Mouse (Mus musculus) brain, embryonic 14.5 days (tissue): Measurements from ENCODE around the gene Mfsd13b. TPM values are rescaled to one million over a fixed set of nuclear protein-coding genes. Genes with fewer than 3 reads are reported as not detected.

Experiments used
- DNase-seq: peaks from one replicate; pipeline ENCODE4 v3.0.0-alpha.2; 2011; ENCODE audit warnings: low read depth
- CTCF ChIP-seq: fragments of 200-500 bp; IDR thresholded peaks from 2 replicates; pipeline ENCODE4 v1.5.1; 2012; ENCODE audit warnings: inconsistent platforms, mild to moderate bottlenecking, moderate library complexity, borderline replicate concordance; ENCODE audit not compliant: insufficient read depth, insufficient read length; ENCODE audit errors: extremely low read depth
- POLR2A ChIP-seq: fragments of 200-500 bp; IDR thresholded peaks from 2 replicates; pipeline ENCODE4 v1.6.1; 2012; ENCODE audit warnings: mild to moderate bottlenecking, inconsistent platforms, borderline replicate concordance; ENCODE audit not compliant: poor library complexity, insufficient read depth, insufficient read length, severe bottlenecking; ENCODE audit errors: extremely low read depth
- polyA plus RNA-seq: library from polyadenylated mRNA; depleted of rRNA; stranded (reverse); fragments of >200 nt; gene quantifications from 2 replicates; pipeline ENCODE4 v1.2.3, GENCODE M21; 2012

Gene Mfsd13b
- polyA plus RNA-seq, 1 experiment, result 0.22 TPM

DNA sequence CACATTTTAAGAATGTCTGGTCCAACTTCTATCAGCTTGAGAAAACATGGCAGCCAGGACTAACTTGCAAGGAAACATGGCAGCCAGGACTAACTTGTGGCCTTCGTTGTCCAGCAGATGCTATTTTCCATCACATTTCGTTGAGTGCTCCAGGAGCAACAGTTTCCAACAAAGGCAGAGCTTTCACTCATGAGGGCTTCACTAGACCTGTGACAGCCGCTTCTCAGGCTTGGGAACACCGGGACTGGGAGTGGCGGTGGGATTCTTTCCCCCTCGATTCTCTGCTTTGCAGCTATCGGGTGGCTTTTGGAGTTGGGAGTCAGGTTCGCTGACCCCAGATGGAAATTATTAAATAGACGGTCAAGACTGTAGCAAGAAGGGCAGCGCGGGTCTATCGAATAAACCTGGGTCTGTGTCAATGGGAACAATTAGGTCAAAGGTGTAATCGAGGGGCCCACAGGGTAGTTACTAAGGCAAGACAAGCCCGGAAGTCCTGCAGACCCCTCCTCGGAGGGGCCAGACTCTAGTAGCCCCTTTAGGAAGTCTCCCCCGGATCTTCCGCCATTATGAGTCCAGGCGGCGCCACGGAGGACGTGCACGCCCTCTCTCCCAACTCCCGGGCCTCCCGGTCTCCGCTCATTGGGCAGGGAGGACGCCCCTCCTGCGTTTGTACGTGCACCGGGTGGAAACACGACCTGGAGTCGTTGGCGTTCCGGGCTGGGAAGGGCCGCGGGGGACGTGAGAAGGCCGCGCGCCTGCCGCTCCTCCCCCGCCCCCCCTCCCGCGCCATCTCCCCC lies 51.7 kb downstream of the Mfsd13b start, which contains the start of gene Mettl9:
TSS of gene Mettl9 (plus strand) at position 590 of the 797 bp plus-strand sequence.
- DNase-seq, result peak; percentile 99
- peak; percentile 73; the same call in 1 of the 2 replicates for TF ChIP-seq POLR2A
- TF ChIP-seq CTCF, result no peak

DNA sequence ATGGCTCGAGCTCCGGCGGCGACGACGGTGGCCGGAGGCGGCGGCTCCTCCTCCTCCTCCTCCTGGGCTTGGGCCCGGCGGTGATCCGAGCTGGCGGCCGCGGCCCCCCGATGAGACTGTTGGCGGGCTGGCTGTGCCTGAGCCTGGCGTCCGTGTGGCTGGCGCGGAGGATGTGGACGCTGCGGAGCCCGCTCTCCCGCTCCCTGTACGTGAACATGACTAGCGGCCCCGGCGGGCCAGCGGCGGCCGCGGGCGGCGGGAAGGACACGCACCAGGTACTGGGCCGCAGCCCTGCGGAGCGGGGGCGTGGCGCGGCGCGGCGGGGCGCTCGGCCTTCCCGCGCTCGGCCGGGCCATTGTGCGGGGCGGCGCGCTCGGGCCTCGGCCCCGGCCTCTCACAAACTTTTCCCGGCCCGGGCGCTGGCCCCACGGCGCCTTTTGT lies 52.4 kb downstream of the Mfsd13b start:
- no peak for DNase-seq
- TF ChIP-seq CTCF (no peak), POLR2A (peak; percentile 35)

GRCm38 (mm10) chr7:121035161-121035721 lies 52.9 kb downstream of the Mfsd13b start:
- peak; percentile 79 for DNase-seq
- no peak for TF ChIP-seq POLR2A
- TF ChIP-seq CTCF, result no peak

- TF ChIP-seq POLR2A (no peak), CTCF (no peak)
- no peak for DNase-seq
Measured at GRCm38 (mm10) chr7:121040595-121040994, 58.3 kb downstream of the Mfsd13b start.

DNA sequence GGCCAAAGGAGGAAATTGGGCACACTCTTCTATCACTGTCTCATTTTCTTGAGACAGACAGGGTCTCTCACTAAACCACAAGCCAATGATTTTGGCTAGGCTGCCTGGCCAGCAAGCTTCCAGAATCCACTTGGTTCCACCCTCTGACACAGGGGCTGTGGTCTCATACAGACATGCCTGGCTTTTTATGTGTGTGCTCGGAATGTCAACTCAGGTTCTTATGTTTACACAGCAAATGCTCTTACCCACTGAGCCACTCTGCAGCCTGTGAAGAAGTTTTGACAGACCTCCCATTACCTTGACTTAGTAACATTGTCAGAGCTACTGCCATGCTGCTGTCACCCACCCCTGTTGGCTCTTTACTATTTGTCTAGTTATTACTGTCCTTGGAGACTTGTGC lies 59.7 kb downstream of the Mfsd13b start:
- TF ChIP-seq CTCF (no peak), POLR2A (no peak)
- DNase-seq, result no peak

- DNase-seq, result no peak
- TF ChIP-seq POLR2A, result no peak
Measured at GRCm38 (mm10) chr7:121043004-121043403, 60.7 kb downstream of the Mfsd13b start.

- DNase-seq, result no peak
- TF ChIP-seq POLR2A, result no peak
- no peak for TF ChIP-seq CTCF
Measured at GRCm38 (mm10) chr7:121043510-121043909, 61.2 kb downstream of the Mfsd13b start.

DNA sequence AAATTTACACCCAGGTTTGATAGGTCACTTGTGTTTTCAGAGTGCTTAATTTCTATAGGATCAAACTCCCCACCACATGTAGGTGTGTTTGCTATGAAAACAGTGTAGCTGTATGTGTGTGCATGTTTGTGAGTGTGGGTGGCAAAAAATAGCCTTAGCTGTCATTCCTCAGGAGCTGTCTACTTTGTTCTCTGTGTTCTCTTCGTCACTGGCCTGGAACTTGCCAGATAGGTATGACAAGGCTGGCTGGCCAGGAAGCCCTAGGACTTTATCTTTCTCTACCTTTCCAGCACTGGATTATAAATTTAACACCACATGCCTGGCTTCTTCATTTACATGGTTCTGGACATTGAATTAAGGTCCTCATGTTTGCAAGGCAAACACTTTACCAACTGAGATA lies 61.9 kb downstream of the Mfsd13b start:
- DNase-seq, result no peak
- TF ChIP-seq POLR2A (no peak), CTCF (no peak)

- DNase-seq, result no peak
- TF ChIP-seq POLR2A (no peak), CTCF (no peak)
Measured at GRCm38 (mm10) chr7:121045671-121046453, 63.6 kb downstream of the Mfsd13b start.

DNA sequence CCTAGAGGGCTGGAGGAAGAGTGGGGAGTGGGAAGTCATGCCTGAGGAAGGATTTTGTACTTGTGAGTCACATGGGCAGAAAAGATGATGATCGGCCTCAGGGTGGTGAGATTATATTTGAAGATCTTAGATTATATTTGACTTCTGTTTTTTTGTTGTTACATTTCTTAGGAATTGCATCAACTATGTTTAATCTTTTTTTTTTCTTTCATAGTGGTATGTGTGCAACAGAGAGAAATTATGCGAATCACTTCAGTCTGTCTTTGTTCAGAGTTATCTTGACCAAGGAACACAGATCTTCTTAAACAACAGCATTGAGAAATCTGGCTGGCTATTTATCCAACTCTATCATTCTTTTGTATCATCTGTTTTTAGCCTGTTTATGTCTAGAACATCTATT lies 65.3 kb downstream of the Mfsd13b start:
- no peak for TF ChIP-seq CTCF
- no peak for TF ChIP-seq POLR2A
- DNase-seq, result no peak

DNA sequence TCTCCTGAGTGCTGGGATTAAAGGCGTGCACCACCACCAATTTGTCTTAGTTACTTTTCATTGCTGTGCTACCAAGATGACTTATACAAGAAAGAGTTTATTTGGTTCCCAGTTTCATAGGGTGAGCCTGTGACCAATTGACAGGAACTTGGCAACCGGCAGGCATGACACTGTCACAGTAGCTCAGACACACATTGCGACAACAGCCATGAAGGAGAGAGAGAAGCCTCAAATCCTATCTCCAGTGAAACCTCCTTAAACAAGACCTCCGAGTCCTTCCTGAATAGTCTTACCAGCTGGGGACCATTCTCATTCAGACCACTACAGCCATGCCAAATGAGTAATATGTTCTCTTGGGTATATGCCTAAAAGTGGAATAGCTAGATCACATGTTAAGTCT lies 70.8 kb downstream of the Mfsd13b start:
- no peak for DNase-seq
- TF ChIP-seq POLR2A, result no peak
- no peak for TF ChIP-seq CTCF

DNA sequence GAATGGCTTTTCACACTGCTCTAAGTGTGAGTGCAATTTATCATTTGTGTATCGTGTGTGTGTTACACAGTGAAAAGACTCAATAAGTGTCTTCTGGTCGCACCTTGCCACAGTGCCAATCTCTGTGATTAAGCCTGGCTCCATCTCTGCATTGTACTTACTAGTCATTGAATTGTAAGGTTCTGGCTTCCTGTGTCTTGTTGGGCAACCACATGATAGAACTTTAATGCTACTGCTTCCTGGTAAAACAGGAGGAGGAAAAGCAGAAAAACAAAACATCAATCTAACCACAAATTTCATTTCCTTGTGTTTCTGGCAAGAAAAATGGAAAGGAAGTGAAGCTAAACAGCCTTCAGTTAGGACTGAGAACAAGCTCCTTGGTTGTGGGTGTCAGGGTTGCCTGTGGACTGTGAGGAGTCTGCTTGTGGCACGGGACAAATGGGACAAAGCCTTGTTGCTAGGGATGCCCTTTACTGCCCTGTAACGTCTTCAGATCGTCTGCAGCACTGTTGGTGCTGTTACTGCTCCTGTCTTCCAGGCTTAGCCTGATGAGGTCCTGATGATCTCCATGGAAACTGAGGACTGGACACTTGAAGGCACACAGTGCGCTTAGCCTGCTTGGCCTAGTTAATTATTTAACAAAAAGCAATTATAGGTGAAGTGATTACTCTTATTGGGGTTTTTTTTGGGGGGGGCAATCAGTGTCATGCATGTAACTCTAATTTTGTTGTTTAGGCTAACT lies 77.3 kb downstream of the Mfsd13b start:
- TF ChIP-seq POLR2A (no peak), CTCF (no peak)
- DNase-seq, result no peak
